Mouse (Mus musculus) E14TG2a.4 (cell line): ENCODE data around the gene Ncdn.

Experiments
- H3K27me3 ChIP-seq: 2 replicates; pipeline ENCODE4 v1.6.1; 2014; ENCODE audit warnings: low read length, control low read depth; ENCODE audit not compliant: insufficient read depth
- H3K36me3 ChIP-seq: 2 replicates; pipeline ENCODE4 v1.6.1; 2014; ENCODE audit warnings: low read length, control low read depth; ENCODE audit not compliant: insufficient read depth
- H3K4me1 ChIP-seq: replicated peaks from 2 replicates; pipeline ENCODE4 v1.6.1; 2014; ENCODE audit warnings: low read depth, low read length, control low read depth
- H3K4me3 ChIP-seq: replicated peaks from 2 replicates; pipeline ENCODE4 v1.5.1; 2014; ENCODE audit warnings: mild to moderate bottlenecking, low read length
- H3K9me3 ChIP-seq: 2 replicates; pipeline ENCODE4 v1.6.1; 2014; ENCODE audit warnings: low read length, control low read depth
- CTCF ChIP-seq: conservative IDR thresholded peaks from 2 replicates; pipeline ENCODE4 v1.5.1; 2014; ENCODE audit warnings: low read length
- NANOG ChIP-seq: IDR thresholded peaks from 2 replicates; pipeline ENCODE4 v1.6.1; 2014; ENCODE audit warnings: borderline replicate concordance, low read length, mixed read lengths
- POU5F1 ChIP-seq: IDR thresholded peaks from 2 replicates; pipeline ENCODE4 v1.6.1; 2014; ENCODE audit warnings: low read length, borderline replicate concordance

Ncdn gene

DNA sequence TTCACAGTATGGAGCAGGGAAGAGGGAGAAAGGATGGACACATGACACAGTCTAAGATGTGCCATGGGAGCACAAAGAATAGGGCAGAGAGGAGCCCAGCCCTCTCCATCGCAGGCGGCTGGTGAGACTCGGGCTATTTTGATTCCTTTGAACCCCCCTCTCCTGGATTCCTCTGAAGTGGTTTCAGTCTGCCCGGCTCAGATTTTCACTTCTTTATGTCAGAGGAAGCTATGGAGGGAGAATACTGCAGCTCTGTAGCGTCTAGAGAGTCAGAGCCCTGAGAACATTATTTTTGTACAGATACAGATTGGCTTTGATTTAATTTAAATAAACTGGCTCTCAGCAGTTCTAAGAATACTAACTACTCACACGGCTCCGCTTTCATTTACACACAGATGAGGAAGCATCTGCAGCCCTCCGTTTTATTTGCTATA, 25.9 kb upstream of the Ncdn start:
- Histone ChIP-seq H3K36me3 (no peaks in the 10 kb centered on the region), H3K4me1 (no peaks in the 10 kb centered on the region), H3K27me3 (no peaks in the 10 kb centered on the region), H3K9me3 (no peaks in the 10 kb centered on the region), H3K4me3 (no peak overlapping the region)
- no peak for TF ChIP-seq CTCF
- TF ChIP-seq POU5F1: no peak
- TF ChIP-seq NANOG: no peak

DNA sequence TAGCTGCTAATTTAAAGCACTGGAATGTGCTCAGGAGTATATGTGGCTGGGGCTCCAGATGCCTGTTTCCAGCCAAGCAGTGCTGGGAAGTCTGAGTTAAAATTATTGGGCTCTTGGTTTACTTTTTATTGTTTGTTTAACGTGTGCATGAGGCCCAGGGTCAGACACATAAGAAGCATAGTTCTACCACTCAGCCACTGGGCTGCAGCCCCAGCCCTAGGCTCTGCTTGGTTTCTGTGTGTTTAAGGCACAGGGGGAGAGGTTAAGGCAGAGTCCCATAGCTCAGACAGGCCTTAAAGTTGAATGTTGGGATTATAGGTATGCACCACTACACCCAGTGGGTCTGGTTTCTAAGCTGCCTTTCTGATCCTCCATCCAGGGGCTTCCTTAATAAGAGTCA, 21.9 kb upstream of the Ncdn start:
- Histone ChIP-seq H3K4me3 (no peak overlapping the region), H3K27me3 (no peaks in the 10 kb centered on the region), H3K9me3 (no peaks in the 10 kb centered on the region), H3K4me1 (no peaks in the 10 kb centered on the region), H3K36me3 (no peaks in the 10 kb centered on the region)
- TF ChIP-seq NANOG: no peak

DNA sequence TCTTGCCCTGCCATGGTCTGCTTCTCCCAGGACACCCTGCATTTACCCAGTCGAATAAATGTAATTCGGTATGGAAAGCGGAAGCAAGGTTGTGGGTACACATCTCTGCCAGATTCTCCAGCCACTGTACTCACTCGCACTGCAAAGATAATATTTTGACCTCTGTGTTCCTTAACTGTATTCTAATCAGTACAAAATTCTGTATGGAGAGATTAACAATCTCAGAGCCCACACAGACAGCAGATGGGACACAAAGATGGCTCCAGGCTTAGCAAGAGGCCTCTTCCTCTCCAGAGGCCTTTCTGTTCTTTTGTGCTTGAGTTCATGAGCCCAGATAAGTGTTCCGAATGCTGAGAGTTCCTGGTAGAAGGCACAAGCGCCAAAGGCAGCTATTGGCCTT, 20.6 kb upstream of the Ncdn start:
- TF ChIP-seq POU5F1: no peak
- TF ChIP-seq CTCF: no peak
- no peak for TF ChIP-seq NANOG
- no peaks in the 10 kb centered on the region for H3K4me1 ChIP-seq
- H3K4me3 ChIP-seq: no peak overlapping the region
- no peaks in the 10 kb centered on the region for H3K36me3 ChIP-seq
- H3K9me3 ChIP-seq: no peaks in the 10 kb centered on the region
- no peaks in the 10 kb centered on the region for H3K27me3 ChIP-seq

DNA sequence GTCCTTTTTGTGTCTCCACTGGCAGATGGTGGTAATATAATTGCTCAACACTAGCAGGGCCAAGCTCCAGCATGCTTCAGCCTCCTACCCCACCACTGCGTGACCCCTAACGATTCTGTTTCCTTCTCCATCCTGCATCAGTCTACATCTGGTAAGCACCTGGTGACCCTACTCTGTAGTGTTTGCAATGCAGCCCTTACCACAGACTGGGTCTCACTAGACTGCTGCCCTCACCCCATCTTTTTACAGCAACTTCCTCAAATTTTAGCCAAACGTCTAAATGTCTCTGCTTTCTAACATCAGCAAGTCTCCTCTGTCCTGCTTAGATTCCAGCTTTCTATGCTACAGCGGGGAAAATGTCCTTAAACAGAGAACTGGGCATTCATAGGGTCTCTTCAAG, 17.6 kb upstream of the Ncdn start:
- TF ChIP-seq NANOG (no peak), POU5F1 (no peak), CTCF (no peak)
- H3K4me1 ChIP-seq: no peaks in the 10 kb centered on the region
- H3K9me3 ChIP-seq: no peaks in the 10 kb centered on the region
- no peaks in the 10 kb centered on the region for H3K36me3 ChIP-seq
- no peak overlapping the region for H3K4me3 ChIP-seq
- no peaks in the 10 kb centered on the region for H3K27me3 ChIP-seq

DNA sequence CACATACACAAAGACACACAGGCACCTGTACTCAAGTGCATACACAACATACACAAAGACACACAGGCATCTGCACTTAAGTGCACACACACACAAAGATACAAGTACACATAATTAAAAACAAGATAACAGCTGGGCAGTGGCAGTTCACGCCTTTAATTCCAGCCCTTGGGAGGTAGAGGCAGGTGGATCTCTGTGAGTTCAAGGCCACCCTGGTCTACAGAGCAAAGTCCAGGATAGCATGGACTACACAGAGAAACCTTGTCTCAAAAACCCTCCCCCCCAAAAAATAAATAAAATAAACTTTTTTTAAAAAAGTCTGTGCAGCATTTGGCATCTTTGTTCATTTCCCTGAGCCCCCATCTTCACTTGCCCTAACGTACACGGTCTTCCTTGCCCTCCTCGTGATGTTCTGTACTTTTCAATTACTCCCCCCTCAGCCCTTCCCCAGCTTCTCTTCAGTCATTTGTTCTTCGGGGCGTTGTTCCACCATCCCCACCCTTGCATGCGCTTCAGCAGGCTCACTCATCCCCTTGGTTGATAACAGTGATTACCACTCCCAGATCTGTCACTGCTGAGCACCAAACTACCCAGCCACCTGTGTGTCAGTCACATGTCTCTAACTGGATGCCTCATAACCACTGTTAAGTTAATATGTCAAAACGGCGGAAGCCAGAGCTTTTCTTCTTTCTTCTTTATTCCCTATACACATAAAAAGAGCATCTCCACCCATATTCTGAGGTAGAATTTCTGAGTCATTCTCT, 16.7 kb upstream of the Ncdn start:
- Histone ChIP-seq H3K4me1 (no peaks in the 10 kb centered on the region), H3K36me3 (no peaks in the 10 kb centered on the region), H3K9me3 (no peaks in the 10 kb centered on the region), H3K27me3 (no peaks in the 10 kb centered on the region), H3K4me3 (no peak overlapping the region)
- no peak for TF ChIP-seq POU5F1

DNA sequence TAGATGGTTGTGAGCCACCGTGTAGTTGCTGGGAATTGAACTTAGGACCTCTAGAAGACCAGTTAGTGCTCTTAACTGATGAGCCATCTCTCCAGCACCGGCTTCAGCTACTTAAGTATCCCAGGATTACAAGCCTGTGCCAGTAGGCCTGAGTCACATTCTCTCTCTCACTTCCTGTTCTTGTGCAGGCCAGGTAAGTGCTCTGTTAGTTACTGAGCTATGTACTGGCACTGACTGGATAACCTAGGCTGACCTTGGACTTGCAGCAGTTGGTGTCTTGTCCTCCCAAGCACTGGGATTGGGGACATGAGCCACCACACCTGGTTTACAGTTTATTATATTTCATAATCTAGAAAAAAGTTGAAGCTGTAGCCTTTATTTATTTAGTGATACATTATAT, 10.2 kb upstream of the Ncdn start:
- H3K4me3 ChIP-seq: no peak overlapping the region
- TF ChIP-seq POU5F1: no peak
- no peak for TF ChIP-seq NANOG
- no peak for TF ChIP-seq CTCF
- H3K9me3 ChIP-seq: no peaks in the 10 kb centered on the region
- no peaks in the 10 kb centered on the region for H3K27me3 ChIP-seq
- no peaks in the 10 kb centered on the region for H3K4me1 ChIP-seq
- H3K36me3 ChIP-seq: no peaks in the 10 kb centered on the region

DNA sequence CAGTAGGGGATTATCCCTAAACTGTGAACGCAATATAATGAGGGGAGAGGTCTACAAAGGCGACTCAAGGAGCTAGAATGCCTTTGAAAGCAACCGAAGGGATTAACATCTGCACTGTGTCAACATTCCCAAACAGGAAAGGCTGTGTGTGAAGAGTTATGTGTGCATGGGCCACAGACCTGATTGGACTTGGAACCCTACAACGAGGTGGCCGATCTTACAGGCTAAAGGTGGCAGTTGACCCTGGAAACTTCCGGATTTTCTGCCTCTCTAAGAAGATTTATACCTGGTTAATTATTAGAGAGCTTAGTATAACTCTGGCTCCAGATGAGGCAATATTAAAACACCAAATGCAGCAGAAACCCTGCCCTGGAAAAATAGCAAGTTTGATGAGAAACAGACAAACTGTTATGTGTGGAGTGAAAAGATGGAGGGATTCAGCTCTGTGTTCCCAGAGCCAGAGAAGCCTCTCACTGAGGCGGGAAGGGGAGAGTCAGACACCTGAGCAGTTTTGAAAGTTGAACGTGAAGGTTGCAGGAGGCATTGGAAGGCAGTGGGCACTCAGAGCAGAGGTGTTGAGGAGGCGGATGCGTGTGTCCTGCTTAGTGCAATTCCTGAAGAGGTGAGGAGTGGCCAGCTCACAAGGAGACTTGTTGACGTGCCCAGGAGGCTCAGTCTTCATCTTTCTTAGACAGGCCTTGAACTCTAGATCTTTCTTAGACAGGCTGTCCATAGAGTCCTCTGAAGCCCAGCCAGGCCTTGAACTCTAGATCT, 9.5 kb upstream of the Ncdn start:
- Histone ChIP-seq H3K4me1 (no peaks in the 10 kb centered on the region), H3K9me3 (no peaks in the 10 kb centered on the region), H3K36me3 (no peaks in the 10 kb centered on the region), H3K27me3 (no peaks in the 10 kb centered on the region), H3K4me3 (no peak overlapping the region)
- no peak for TF ChIP-seq NANOG
- TF ChIP-seq POU5F1: no peak
- no peak for TF ChIP-seq CTCF

DNA sequence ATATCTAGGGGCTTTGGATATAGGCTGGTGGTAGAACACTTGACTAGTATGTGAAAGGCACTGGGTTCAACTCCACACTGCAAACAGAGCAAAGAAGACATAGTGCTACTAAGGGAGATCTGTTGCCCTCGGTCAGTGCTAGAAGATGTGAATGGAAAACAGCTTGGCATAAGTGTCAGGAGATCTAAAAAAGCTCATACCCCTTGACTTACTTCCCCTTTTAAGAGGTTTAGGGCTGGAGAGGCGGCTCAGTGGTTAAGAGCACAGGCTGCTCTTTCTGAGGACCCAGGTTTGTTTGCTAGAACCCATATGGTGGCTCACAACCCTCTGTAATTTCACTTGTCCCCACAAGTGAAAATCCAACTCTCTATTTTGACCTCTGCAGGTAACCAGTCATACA, 6.2 kb upstream of the Ncdn start:
- no peaks in the 10 kb centered on the region for H3K36me3 ChIP-seq
- no peak overlapping the region for H3K4me3 ChIP-seq
- H3K9me3 ChIP-seq: no peaks in the 10 kb centered on the region
- TF ChIP-seq NANOG (no peak), CTCF (no peak), POU5F1 (no peak)
- H3K4me1 ChIP-seq: peaks cover 7% of the 10 kb centered on the region
- peaks cover 10% of the 10 kb centered on the region for H3K27me3 ChIP-seq

DNA sequence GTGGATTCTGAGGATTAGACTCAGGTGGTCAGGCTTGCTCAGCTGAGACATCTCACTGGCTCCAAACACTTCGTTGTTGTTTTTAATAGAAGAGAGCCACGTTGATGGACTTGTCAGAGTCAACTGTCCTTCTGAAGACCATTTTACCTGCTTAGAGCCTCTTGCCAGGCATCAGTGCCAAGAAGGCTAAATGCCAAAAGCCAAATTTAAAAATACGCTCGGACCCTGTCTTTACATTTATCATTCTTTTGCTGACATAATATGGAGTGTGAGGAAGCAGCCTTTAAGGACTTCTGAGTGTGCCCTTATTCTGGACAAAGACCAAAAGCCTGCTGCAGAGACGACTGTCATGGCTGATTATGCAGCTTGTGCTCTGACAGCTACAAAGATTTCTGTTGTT, 5.1 kb upstream of the Ncdn start:
- no peaks in the 10 kb centered on the region for H3K36me3 ChIP-seq
- no peaks in the 10 kb centered on the region for H3K9me3 ChIP-seq
- peaks cover 10% of the 10 kb centered on the region for H3K27me3 ChIP-seq
- peaks cover 12% of the 10 kb centered on the region for H3K4me1 ChIP-seq
- TF ChIP-seq CTCF: no peak
- no peak for TF ChIP-seq NANOG
- TF ChIP-seq POU5F1: no peak
- no peak overlapping the region for H3K4me3 ChIP-seq
